Mouse (Mus musculus) liver, adult 2 months (tissue): ENCODE results near the gene Mpo.

Source experiments
- CTCF ChIP-seq: fragments of 200-500 bp; IDR thresholded peaks from 2 replicates; pipeline ENCODE4 v1.5.1; 2011; ENCODE audit warnings: low read depth, low read length, control low read depth
- POLR2A ChIP-seq: fragments of 200-500 bp; IDR thresholded peaks from 2 replicates; pipeline ENCODE4 v1.6.1; 2011; ENCODE audit warnings: low read length, control low read depth; ENCODE audit not compliant: insufficient read depth; ENCODE audit errors: extremely low read depth

GRCm38 (mm10) chr11:87811396-87811795 lies 18.0 kb downstream of the Mpo start:
- no peak for TF ChIP-seq CTCF
- TF ChIP-seq POLR2A, result no peak
